Mouse (Mus musculus): ENCODE measurements at regions not wholly inside any gene's neighbourhood (a gene's known extent, or its start where the extent isn't known, plus 50 kb on each side); places are given as distances from the start of the nearest gene placed in this dataset.

DNA sequence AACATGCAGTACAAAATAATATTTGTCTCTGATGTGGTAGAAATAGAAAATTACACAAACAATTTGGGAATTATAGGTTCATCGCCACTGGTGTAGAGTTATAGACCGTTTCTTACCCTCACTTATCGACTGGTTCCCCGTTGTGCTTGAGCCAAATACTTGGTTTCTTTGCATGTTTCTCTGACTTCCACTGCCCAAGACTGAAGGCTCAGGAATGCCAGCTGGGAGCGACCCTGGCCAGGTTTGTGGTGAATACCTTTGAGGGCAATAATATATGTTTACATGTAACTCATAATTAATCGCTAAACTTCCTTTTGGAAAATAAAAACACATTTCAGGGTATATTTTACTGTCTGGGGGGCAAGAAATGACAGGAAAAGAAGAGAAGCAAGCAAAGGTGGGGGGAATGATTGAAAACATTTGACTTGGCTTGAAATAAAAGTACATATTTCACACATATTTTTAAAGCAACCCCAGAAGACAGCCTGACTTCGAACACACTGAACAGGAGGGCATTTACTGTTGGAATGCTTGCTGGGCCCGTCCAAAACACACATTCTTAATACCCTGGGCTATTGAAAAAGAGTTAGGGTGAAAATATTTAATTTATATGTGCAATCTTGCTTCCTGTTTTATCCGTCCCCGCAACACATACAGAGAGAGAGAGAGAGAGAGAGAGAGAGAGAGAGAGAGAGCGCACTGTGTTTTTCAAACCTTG, 75.3 kb upstream of the Ccn2 start:
- no peak for DNase-seq

DNA sequence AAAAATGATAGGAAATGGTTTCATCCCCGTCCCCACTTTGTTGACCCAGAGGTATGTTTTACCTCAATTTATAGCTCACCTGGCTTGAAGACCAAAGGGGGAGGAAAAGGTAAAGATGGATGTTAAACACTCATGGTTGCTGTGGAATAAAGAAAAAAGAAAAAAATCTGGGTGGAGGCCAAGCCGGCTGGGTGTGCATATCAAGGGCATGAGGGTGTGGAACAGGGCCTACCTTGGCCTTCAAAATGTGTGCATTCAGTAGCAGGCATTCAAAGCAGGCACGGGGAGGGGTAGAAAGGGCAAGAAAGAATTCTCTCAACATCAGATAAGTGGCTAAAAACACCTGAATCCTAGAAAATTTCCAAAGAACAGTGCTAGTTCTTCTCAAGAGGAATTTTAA, 74.7 kb upstream of the Ccn2 start:
- peak; percentile 15 for DNase-seq

DNA sequence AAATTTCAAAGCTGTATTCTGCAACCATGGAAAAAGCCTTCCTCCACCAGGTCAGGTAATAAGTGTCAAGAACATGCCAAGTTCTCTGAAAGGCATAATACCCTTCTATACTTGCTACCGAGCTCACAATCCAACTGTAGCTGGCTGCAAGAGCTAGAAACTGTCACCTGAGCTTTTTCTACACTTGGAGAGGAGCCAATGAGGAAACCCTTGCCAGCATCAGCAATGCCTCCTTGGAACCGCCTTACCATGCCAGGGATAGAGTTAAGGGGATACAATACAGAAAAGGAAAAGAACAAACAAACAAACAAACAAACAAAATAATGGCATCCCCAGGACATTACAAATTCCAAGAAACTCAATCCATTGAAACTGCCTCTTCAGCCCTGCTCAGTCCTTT, 62.5 kb upstream of the Ccn2 start:
- DNase-seq, result no peak

GRCm38 (mm10) chr10:24534901-24535300, 60.3 kb upstream of the Ccn2 start:
- DNase-seq, result peak; percentile 49

DNA sequence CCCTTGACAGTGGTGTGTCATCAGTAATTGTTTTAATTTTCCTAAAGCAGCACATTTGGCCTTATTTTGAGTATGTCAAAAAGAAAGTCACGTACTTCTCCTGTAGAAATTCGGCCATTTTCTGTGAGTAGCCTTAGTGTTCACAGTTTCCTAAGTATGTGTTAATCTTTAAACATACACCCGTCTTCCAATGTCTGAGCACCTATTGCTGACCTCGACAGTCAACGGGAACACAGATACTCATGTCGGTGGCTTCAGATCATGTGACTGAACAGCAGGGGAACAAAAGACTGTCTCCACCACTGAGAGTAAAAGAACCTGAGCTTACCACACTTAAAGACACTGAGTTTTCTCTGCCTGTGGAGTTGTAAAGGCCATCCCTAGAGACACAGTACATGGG, 59.8 kb upstream of the Ccn2 start:
- no peak for DNase-seq

DNA sequence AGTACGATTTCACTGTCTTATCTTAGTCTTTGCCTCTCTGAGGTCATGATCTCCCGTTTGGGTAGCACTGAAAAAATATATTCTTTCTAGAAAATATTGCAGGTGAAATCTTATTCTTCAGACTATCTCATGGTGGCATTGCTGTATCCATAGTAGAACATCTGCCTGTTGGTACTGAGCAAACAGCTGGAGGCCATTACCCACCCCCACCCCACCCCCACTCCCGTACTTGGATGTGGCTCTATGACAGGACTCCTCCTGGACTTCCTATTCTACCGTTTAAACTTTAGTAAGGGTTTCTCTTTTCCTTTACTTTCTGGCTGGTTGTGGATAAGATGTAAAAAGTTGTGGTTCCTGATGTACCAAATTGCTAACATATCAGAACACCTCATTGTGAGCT, 53.3 kb upstream of the Ccn2 start:
- DNase-seq, result no peak
